Mouse (Mus musculus) left cerebral cortex, postnatal 14 days (tissue): ENCODE data around the gene Acer2. TPM values are rescaled to one million over a fixed set of nuclear protein-coding genes. Genes with fewer than 3 reads are reported as not detected.
"Not testable (repeated sequence)": the region's sequence is repeated elsewhere in the genome, so short reads cannot be mapped to it uniquely, and the experiment has no call there.

ENCODE experiments used
- DNase-seq, 2 experiments: peaks; one replicate each; pipeline ENCODE4 v3.0.0; 2021 to 2022; ENCODE audit warnings: low spot score in 2 of 2, mixed read lengths in 1 of 2
- intact Hi-C: fragments of 180-260 bp; cut with DNase I; formaldehyde crosslinking; loops from one replicate; pipeline ENCODE4 v1.15.1; 2025
- long read RNA-seq, 2 experiments: library from polyadenylated mRNA; stranded (forward); transcript quantifications; one replicate each; pipeline ENCODE4 v2.0.0; 2021
- total RNA-seq, 2 experiments: library from RNA; stranded (reverse); gene quantifications; 2 replicates each; pipeline ENCODE4 v1.2.3; 2021

The Acer2 gene
- total RNA-seq, result 1 to 10 TPM; 3.5 to 6.0 TPM
- long read RNA-seq, experiment 1, full-length matches to known transcripts, result 3 of 6 reads
- long read RNA-seq, experiment 1, partial matches to known transcripts, result 1 of 6 reads
- long read RNA-seq, experiment 1, other reads (novel, unspliced or antisense), result 2 of 6 reads
- long read RNA-seq, experiment 2, full-length matches to known transcripts, result 3 of 7 reads
- long read RNA-seq, experiment 2, partial matches to known transcripts, result 3 of 7 reads
- long read RNA-seq, experiment 2, other reads (novel, unspliced or antisense), result 1 of 7 reads

DNA sequence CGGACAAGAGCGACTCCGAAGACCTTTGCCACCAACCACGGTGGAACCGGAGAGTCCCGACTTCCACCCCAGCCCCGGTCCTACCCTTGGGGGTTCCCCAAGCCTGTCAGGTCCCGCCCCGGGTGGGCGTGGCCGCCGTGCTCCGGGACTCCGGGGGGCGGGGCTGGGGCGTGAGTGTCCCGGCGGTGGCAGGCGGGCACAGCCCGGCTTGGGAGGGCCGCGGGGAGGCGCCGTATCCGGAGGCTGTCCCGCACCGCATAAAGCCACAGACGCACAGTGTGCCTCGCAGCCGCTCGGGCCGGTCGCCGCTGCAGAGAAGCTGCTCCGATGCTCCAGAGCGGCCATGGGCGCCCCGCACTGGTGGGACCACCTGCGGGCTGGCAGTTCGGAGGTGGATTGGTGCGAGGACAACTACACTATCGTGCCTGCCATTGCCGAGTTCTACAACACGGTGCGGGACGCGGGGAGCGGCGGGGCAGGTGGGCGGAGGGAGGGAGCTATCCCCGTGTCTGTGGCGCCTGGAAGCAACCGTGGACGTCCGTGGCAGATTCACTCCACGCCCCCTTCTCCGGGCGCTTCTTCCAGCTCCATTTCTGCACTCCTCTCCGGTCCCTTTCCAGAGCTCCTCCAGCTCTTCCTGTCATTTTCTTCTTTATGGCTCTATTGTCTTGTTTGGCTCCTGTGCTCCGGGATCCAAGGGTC is at the start of gene Acer2:
Acer2 (plus strand) TSS at position 251 of the 702 bp plus-strand sequence.
- intact Hi-C loops, result no loop called here

GRCm38 (mm10) chr4:86825143-86825542 is 49.1 kb upstream of the Acer2 start:
- intact Hi-C loops, result no loop called here
- DNase-seq, result peak; percentile 15 to 20

More for the DNA sequence above, at the start of gene Acer2:
- DNase-seq, result peak; percentile 56 to 77

DNA sequence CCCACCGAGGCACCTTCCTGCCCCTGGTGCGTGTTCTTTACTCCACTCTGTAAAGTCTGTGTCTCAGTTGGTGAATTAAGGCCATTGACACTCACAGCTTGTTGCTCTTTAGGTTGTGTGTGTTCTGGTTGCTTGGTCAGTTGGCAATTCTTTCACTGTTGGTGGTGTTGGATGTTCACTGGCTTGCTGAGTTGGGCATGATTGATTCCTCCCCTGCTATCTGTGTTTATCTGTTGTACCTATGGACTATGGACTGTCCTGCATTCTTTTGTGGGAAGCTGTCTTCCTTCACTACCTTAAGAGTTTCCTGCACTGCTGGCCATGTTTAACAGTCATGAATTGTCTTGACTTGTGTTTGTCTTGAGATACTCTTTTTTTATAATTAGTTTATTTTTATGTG is 42.3 kb upstream of the Acer2 start:
- intact Hi-C loops, result no loop called here
- DNase-seq, result no peak

- DNase-seq, intact Hi-C loops: not testable (repeated sequence)
These were observed 33.1 kb upstream of the Acer2 start for GRCm38 (mm10) chr4:86841141-86841540.

DNA sequence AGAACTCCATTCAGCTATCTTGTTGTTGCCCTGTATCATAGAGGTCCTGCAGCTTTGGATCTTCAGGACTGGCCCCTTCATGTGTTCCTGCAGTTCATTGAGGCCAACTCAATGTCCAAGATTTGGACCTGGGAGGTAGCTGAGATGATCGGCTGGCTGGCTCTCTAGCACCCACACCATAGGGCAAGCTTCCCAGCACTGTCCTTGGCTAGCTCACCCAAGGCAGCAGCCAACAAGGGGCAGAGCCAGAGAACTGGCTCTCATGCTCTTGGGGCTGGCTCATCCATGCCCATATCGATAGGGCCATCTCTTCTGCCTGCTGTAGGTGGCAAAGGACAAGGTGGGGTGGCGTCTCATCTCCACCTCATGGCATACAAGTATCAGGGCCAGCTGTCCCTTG is 28.8 kb upstream of the Acer2 start:
- no peak for DNase-seq

GRCm38 (mm10) chr4:86847246-86847645 is 26.9 kb upstream of the Acer2 start:
- DNase-seq, result no peak
- intact Hi-C loops, result no loop called here

More for the DNA sequence above, 28.8 kb upstream of the Acer2 start:
- intact Hi-C loops, result no loop called here

DNA sequence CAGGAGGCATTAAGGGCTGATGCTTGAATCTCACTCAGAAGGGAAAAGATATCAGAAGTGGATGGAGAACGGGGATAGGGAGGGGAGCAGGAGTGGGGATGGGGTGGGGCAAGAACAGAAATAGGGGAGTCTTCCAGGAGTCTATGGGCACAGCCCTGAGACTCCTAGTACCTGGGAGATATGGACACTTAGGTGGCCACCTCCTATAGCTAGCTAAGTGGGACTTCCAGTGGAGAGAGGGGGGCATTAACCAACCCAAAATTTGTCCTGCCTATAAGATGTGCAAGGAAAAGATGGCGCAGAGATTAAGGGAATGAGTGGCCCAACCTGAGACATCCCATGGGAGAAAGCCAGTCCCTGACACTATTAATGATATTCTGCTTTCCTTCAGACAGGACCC is 22.9 kb upstream of the Acer2 start:
- no peak for DNase-seq
- intact Hi-C loops, result loop anchor here (5.0 kb wide), 1 partner anchor 76 kb away; no protein-coding TSS in a partner anchor

DNA sequence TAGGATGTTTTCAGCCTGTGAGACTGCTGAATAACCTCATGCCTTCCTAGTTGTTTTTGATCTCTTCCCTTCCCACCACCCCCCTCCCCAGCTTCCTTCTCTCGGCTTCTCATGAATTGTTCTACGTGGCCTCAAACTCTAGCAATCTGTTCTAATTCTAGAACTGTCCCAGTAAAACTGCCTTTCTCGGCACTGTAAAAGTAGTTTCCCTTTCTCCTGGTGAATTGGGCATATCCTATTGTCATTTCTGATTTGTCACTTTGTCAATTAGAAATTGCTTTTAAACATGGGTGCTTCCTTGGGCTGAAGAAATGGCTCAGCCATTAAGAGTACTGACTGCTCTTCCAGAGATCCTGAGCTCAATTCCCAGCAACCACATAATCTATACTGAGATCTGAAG is 22.2 kb upstream of the Acer2 start:
- no peak for DNase-seq
- intact Hi-C loops, result loop anchor here (5.0 kb wide), 1 partner anchor 75 kb away; no protein-coding TSS in a partner anchor

- DNase-seq, result no peak
- intact Hi-C loops, result loop anchor here (5.0 kb wide), 1 partner anchor 74 kb away; no protein-coding TSS in a partner anchor
These were observed 21.2 kb upstream of the Acer2 start for GRCm38 (mm10) chr4:86852813-86853590.

- peak in 1 of 2 experiments; percentile 18 for DNase-seq
- intact Hi-C loops, result no loop called here
These were observed 17.7 kb upstream of the Acer2 start for GRCm38 (mm10) chr4:86856304-86857112.

DNA sequence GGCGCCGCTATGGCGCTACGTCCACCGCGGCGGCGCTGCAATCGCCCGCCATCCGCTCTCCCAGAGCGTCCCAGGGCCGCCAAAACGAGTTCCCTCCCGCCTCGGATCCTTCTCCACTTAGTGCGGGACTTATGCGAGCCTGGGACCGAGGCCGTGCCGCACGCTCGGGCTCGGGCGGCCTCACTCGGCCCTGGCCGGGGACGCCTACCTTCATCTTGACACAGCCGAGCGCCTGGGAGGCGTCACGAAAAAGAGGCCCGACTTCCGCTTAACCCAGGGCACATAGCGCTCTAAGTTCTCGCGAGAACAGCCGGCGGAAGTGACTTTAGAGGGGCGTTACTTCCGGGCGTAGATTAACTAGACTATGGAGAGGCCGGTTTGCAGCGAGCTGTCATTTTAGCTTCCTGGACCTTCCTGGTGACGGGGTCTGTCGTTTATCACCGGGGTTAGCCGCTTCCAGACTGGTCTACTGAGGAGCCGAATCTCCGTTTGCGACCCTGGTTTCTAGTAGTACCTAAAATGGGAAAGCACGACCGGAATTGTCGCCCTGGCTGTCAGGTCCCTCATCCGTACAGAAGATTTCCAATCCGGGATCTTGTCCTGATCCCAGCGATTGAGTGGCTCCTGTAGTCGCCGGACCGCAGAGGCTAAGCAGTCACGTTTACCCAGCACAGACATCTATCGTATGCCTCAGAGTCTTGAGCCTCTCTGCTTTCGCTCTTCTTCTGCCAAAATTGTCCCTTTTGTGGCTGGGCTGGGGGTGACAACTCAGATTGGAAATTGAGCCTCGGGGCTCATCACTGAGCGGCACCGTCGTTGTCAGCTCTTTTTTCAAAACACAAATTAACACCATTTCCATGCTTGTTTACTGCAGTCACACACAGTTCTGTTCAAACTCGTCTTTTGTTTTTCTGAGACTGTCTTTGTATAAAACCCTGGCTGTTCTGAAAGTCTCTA is 16.8 kb upstream of the Acer2 start, which contains the start of gene Rps6:
Rps6 (minus strand) TSS at position 300 of the 957 bp plus-strand sequence.
- peak; percentile 97 to 98 for DNase-seq
- intact Hi-C loops, result no loop called here

DNA sequence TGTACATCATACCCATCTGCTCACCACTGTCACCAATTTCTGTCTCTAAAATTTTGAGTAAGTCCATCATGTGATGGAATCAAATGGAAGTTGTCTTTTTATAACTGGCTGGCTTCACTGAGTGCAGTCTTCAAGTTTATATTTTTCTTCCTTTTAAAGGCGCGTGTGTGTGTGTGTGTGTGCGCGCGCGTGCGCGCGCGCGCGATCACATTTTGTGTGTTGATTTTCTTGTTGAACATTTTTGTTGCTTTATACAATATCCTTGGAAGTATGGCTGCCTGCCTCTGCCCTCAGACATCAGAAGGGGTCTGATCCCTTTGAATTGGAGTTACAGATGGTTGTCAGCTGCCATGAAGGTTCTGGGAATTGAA is 16.1 kb upstream of the Acer2 start:
- DNase-seq, result peak; percentile 16 to 45
- intact Hi-C loops, result no loop called here

DNA sequence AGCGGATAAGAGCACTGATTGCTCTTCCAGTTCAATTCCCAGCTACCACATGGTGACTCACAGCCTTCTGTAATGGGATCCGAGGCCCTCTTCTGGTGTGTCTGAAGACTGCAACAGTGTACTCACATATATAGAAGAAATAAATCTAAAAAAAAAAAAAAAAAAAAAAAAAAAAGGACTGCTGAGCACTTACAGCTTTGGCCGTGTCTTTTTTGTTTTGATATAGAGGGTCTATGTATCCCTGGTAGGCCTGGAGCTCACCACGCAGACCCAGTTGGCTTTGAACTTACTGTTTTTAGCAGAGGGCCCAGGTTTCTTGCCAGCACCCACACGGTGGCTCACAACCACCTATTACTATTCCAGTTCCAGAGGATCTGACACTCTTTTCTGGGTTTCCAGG is 10.1 kb upstream of the Acer2 start:
- DNase-seq, result no peak
- intact Hi-C loops, result no loop called here

DNA sequence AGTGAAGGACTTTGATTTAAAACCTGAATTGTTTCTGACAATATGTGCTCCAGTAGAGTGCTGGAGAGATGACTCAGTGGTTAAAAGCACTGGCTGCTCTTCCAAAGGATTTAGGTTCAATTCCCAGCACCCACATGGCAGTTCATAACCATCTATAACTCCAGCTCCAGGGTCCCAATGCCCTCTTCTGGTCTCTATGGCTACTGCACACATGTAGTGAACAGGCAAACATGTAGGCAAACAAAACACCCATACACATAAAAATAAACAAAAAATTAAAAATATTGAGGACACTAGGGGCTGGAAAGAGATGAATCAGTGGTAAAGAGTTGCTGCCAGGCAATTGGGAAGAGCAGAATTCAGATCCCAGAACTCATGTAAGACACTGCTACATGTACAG is 2.2 kb upstream of the Acer2 start:
- DNase-seq, result no peak
- intact Hi-C loops, result no loop called here

DNA sequence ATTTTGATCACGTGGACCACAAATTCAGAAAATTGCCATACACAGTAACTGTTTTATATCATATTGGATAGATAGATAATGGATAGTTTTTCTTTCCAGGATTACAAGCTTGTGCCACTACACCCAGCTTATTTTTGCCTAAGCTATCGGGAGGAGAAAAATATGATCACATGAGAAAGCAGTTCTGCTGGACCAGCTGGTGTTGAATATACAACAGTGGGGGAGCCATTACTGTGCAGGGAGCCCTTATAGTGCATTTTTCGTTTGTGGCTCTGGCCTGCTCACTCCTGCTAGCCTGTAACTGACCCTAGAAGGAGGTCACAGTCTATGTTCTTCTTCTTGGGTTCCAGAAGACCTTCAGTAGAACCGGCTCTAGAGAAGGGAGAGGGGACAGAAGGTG is 1.1 kb upstream of the Acer2 start:
- intact Hi-C loops, result no loop called here
- no peak for DNase-seq

DNA sequence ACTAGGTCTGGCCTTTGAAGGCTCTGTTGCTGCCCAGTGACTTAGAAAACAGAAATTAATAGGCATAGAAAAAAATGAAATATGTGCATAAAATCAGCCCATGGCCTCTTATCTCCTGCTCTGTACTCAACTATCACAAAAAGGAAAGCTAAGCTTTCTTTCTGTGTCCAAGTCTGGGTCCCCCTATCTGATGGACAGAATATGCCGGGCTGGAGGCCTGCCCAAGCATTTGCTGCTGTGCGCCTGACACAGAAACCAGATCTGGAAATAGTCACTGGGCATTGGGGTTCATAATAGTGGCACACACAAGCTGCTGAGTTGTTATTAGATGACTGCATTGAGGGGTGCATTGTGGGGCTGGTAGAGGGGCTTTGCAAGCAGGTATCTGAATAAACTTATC is 5.3 kb downstream of the Acer2 start:
- intact Hi-C loops, result no loop called here
- DNase-seq, result no peak

- DNase-seq, result no peak
- intact Hi-C loops, result loop anchor here (5.0 kb wide), 1 partner anchor 46 kb away; no protein-coding TSS in a partner anchor
These were observed 7.0 kb downstream of the Acer2 start for GRCm38 (mm10) chr4:86881178-86881577.

- intact Hi-C loops, result loop anchor here (5.0 kb wide), 1 partner anchor 45 kb away; no protein-coding TSS in a partner anchor
- DNase-seq, result no peak
These were observed 8.2 kb downstream of the Acer2 start for GRCm38 (mm10) chr4:86882413-86882812.
